Mouse (Mus musculus): Measurements from ENCODE around the gene Ece1. TPM values are rescaled to one million over a fixed set of nuclear protein-coding genes. Genes with fewer than 3 reads are reported as not detected.

Gene Ece1
- polyA plus RNA-seq, 1 experiment from 2014 or later, result 48.6 TPM

DNA sequence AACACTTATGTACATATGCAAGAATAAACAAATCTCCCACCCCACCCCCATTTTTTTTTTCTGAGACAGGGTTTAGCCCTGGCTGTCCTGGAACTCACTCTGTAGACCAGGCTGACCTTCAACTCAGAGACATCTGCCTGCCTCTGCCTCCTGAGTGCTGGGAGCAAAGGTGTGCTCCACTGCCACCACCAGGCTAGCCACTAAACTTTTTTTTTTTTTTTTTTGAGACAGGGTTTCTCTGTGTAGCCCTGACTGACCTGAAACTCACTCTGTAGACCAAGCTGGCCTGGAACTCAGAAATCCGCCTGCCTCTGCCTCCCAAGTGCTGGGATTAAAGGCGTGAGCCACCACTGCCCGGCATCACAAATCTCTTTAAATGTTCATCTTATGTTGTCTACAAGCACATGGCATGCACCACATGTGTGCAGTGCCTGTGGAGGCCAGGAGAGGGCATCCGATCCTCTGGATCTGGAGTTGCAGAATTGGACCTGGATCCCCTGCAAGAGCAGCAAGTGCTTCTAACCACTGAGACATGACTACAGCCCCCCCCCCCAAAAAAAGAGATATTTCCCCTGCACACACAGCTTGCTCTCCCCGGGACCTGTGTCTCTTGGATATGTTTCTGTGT, 48.5 kb downstream of the Ece1 start:
- peaks cover 25% of the 10 kb centered on the region for H3K4me1 ChIP-seq (ENCODE audit: control insufficient read depth, insufficient read depth, low read length)
- no peak overlapping the region for H3K4me3 ChIP-seq (replicated peaks; ENCODE audit: low read length)
- H3K36me3 ChIP-seq (ENCODE audit: control insufficient read depth, insufficient read depth, low read length), result no peaks in the 10 kb centered on the region
- no peak overlapping the region for H3K9ac ChIP-seq (ENCODE audit: low read length)
- H3K4me2 ChIP-seq (ENCODE audit: low read depth, low read length), result no peak overlapping the region
- 92% methylated on average over 5 of the region's 5 CpGs for WGBS
- H3K27me3 ChIP-seq (ENCODE audit: control insufficient read depth, insufficient read depth, low read length), result no peaks in the 10 kb centered on the region
- H3K27ac ChIP-seq (ENCODE audit: low read length), result no peak overlapping the region
- no peaks in the 10 kb centered on the region for H3K9me3 ChIP-seq (replicated peaks; ENCODE audit: control insufficient read depth, low read length)
- ATAC-seq (ENCODE audit: insufficient read depth, low FRiP score), result no peak

DNA sequence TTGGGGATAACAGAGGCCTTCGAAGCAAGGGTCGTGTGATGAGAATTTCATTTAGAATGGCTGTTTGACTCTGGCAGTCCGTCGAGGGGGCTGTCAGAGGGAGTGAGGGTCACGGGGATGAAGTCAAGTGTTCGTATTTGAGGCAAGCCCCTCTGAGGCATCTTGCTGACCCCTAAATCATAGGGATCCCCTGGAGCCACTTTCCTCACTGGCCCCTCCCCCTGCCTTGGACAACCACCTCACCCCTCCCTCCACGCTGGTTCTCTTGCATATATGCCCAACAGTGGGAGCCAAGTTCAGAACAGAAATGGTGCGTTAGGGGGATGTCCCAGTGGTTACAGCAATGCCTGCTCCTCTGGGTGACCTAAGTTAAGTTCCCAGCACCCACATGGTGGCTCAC, 49.6 kb downstream of the Ece1 start:
- Histone ChIP-seq H3K27me3 (ENCODE audit: control insufficient read depth, insufficient read depth, low read length) (no peaks in the 10 kb centered on the region), H3K4me3 (replicated peaks; ENCODE audit: low read length) (no peak overlapping the region), H3K9me3 (replicated peaks; ENCODE audit: control insufficient read depth, low read length) (no peaks in the 10 kb centered on the region), H3K4me2 (ENCODE audit: low read depth, low read length) (no peak overlapping the region), H3K4me1 (ENCODE audit: control insufficient read depth, insufficient read depth, low read length) (peaks cover 30% of the 10 kb centered on the region), H3K9ac (ENCODE audit: low read length) (no peak overlapping the region), H3K27ac (ENCODE audit: low read length) (no peak overlapping the region), H3K36me3 (ENCODE audit: control insufficient read depth, insufficient read depth, low read length) (no peaks in the 10 kb centered on the region)
- 86% methylated on average over 8 of the region's 8 CpGs for WGBS
- no peak for ATAC-seq (ENCODE audit: insufficient read depth, low FRiP score)

DNA sequence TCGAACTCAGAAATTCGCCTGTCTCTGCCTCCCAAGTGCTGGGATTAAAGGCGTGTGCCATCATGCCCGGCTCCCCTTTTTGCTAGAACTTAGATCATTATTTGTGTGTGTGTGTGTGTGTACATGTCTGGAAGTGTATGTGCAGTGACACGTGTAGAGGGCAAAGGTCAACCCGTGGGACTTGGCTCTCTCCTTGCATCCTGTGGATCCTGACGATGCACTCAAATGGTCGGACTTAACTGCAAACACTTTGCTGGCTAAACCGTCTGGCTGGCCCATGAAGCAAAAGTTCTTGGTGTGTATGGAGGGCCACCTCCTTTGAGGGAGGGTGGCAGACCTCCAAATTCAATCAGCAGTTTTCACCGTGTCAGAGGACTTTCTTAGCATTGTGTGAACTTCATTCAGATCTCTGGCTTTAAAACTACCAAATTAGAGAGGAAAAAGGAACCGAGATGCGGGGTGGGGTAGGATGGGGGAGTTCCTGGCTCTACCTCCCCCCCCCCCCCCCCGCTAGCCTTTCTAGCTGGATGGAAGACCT, 50.8 kb downstream of the Ece1 start:
- peak overlapping the region; percentile 97 for H3K4me2 ChIP-seq (ENCODE audit: low read depth, low read length)
- peak overlapping the region; percentile 58 for H3K4me3 ChIP-seq (replicated peaks; ENCODE audit: low read length)
- H3K9ac ChIP-seq (ENCODE audit: low read length), result peak overlapping the region; percentile 75
- no peaks in the 10 kb centered on the region for H3K36me3 ChIP-seq (ENCODE audit: control insufficient read depth, insufficient read depth, low read length)
- H3K4me1 ChIP-seq (ENCODE audit: control insufficient read depth, insufficient read depth, low read length), result peaks cover 37% of the 10 kb centered on the region
- no peak; the same call in 1 of the 2 replicates for ATAC-seq (ENCODE audit: insufficient read depth, low FRiP score)
- no peaks in the 10 kb centered on the region for H3K9me3 ChIP-seq (replicated peaks; ENCODE audit: control insufficient read depth, low read length)
- WGBS, result 52% methylated on average over 13 of the region's 13 CpGs
- peak overlapping the region; percentile 33; the same call in 1 of the 2 replicates for H3K27ac ChIP-seq (ENCODE audit: low read length)
- no peaks in the 10 kb centered on the region for H3K27me3 ChIP-seq (ENCODE audit: control insufficient read depth, insufficient read depth, low read length)

DNA sequence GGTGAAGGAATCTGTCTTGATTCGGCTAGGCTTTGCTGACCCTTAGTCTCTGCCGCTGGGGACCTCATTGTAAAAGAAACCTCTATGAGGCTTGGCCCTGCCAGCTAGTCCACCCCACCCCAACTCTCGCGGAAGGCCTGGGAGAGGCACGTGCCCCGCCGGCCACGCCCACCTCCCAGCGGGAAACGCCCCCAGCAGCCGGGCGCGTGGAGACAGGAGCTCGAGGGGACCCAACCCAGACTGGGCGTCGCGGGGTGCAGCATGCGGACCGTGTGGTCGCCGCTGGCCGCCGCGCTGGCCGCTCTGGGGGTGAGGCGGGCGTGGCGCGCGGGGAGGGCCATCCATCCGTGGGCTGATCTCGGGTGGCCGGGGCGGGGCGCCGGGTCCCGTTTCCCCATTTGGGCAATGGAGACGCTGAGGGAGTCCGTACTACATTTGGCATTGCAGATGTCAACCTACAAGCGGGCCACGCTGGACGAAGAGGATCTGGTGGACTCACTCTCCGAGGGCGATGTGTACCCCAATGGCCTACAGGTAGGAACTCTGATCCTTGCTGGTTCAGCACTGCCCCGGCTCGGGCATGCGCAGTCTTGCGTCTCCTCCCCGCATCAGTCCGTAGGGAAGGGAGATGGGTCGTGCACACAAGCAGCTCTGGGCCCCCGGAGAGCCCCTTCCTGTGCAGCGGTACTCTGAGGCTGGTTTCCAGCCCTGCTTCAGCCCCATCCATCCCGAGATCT, 51.5 kb downstream of the Ece1 start:
- Histone ChIP-seq H3K4me3 (replicated peaks; ENCODE audit: low read length) (peak overlapping the region; percentile 58), H3K4me2 (ENCODE audit: low read depth, low read length) (peak overlapping the region; percentile 97), H3K36me3 (ENCODE audit: control insufficient read depth, insufficient read depth, low read length) (no peaks in the 10 kb centered on the region), H3K27me3 (ENCODE audit: control insufficient read depth, insufficient read depth, low read length) (no peaks in the 10 kb centered on the region), H3K27ac (ENCODE audit: low read length) (peak overlapping the region; percentile 50), H3K9ac (ENCODE audit: low read length) (peak overlapping the region; percentile 75), H3K9me3 (replicated peaks; ENCODE audit: control insufficient read depth, low read length) (no peaks in the 10 kb centered on the region), H3K4me1 (ENCODE audit: control insufficient read depth, insufficient read depth, low read length) (peaks cover 37% of the 10 kb centered on the region)
- peak; percentile 87 for ATAC-seq (ENCODE audit: insufficient read depth, low FRiP score)
- 2% methylated on average over 54 of the region's 54 CpGs for WGBS

DNA sequence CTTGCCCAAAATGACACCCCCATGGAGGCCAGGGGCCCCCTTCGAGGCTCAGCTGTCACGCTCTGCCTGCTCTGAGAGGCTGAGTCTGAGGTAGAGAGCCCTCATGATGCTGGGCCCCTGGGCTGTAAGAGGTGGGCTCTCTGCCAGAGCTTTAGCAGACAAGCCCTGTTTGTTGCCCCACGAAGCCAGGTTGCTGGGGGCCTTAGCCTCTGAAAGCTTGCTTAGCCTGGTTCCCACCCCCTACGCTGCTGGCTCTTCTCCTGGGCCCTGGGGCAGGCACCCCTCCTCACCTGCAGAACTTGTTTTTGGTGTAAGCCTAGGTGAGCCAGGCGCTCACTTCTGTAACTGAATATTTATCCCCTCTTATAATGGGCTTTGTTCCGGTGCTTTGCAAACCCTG, 55.6 kb downstream of the Ece1 start:
- H3K4me1 ChIP-seq (ENCODE audit: control insufficient read depth, insufficient read depth, low read length), result peaks cover 67% of the 10 kb centered on the region
- H3K4me3 ChIP-seq (replicated peaks; ENCODE audit: low read length), result no peak overlapping the region

DNA sequence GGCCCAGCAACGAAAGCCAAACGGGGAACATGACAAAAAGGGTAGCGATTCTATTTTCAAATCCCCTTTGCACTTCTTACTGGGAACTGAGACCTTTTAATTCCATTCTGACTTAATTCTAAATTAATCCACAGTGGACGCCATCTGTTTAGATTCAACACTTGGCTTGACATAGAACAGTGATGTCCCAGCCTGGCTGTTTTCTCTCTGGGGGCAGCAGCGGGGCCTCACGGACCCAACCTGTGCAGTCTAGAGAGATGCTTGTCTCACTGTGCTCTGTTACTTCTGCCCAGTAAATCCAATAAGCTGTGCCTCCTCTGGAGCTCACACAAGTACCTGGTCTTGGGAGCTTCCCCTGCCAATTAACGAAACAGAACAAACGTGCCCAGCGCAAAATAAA, 56.5 kb downstream of the Ece1 start:
- ATAC-seq (ENCODE audit: insufficient read depth, low FRiP score), result no peak
- peak overlapping the region; percentile 36; the same call in 1 of the 2 replicates for H3K27ac ChIP-seq (ENCODE audit: low read length)
- WGBS, result 53% methylated on average over 9 of the region's 9 CpGs
- H3K4me1 ChIP-seq (ENCODE audit: control insufficient read depth, insufficient read depth, low read length), result peaks cover 59% of the 10 kb centered on the region
- H3K4me3 ChIP-seq (replicated peaks; ENCODE audit: low read length), result no peak overlapping the region
- H3K27me3 ChIP-seq (ENCODE audit: control insufficient read depth, insufficient read depth, low read length), result no peaks in the 10 kb centered on the region
- H3K36me3 ChIP-seq (ENCODE audit: control insufficient read depth, insufficient read depth, low read length), result no peaks in the 10 kb centered on the region
- H3K9ac ChIP-seq (ENCODE audit: low read length), result no peak overlapping the region
- no peak overlapping the region for H3K4me2 ChIP-seq (ENCODE audit: low read depth, low read length)
- H3K9me3 ChIP-seq (replicated peaks; ENCODE audit: control insufficient read depth, low read length), result no peaks in the 10 kb centered on the region

More for the DNA sequence above, 55.6 kb downstream of the Ece1 start:
- H3K27me3 ChIP-seq (ENCODE audit: control insufficient read depth, insufficient read depth, low read length), result no peaks in the 10 kb centered on the region
- 48% methylated on average over 6 of the region's 6 CpGs for WGBS
- H3K9me3 ChIP-seq (replicated peaks; ENCODE audit: control insufficient read depth, low read length), result no peaks in the 10 kb centered on the region
- peak overlapping the region; percentile 3; the same call in 1 of the 2 replicates for H3K4me2 ChIP-seq (ENCODE audit: low read depth, low read length)
- ATAC-seq (ENCODE audit: insufficient read depth, low FRiP score), result no peak
- peak overlapping the region; percentile 45 for H3K9ac ChIP-seq (ENCODE audit: low read length)
- H3K36me3 ChIP-seq (ENCODE audit: control insufficient read depth, insufficient read depth, low read length), result no peaks in the 10 kb centered on the region
- peak overlapping the region; percentile 36 for H3K27ac ChIP-seq (ENCODE audit: low read length)

DNA sequence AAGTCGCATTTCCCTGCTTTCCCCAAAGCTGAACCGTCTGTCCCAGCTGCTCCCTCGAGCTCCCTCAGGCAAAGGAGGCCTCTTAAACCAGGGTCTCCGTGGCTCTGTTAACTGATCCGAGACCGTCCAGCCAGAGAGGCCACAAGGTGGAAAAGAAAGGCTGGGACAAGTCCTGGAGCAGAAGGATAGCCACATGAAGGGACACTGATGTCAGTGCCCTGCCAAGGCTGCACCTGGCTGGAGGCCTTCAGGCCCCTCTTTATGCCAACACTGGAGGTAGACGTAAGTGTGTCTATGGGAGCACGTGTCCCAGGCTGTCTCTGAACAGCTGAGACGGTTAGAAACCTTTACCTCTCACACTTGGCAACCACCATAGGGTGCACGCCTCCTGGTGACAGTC, 57.1 kb downstream of the Ece1 start:
- Histone ChIP-seq H3K9me3 (replicated peaks; ENCODE audit: control insufficient read depth, low read length) (no peaks in the 10 kb centered on the region), H3K36me3 (ENCODE audit: control insufficient read depth, insufficient read depth, low read length) (no peaks in the 10 kb centered on the region), H3K4me2 (ENCODE audit: low read depth, low read length) (no peak overlapping the region), H3K27me3 (ENCODE audit: control insufficient read depth, insufficient read depth, low read length) (no peaks in the 10 kb centered on the region), H3K27ac (ENCODE audit: low read length) (peak overlapping the region; percentile 89; the same call in 1 of the 2 replicates), H3K4me3 (replicated peaks; ENCODE audit: low read length) (no peak overlapping the region), H3K9ac (ENCODE audit: low read length) (no peak overlapping the region), H3K4me1 (ENCODE audit: control insufficient read depth, insufficient read depth, low read length) (peaks cover 54% of the 10 kb centered on the region)
- ATAC-seq (ENCODE audit: insufficient read depth, low FRiP score), result no peak
- WGBS, result 68% methylated on average over 10 of the region's 10 CpGs

DNA sequence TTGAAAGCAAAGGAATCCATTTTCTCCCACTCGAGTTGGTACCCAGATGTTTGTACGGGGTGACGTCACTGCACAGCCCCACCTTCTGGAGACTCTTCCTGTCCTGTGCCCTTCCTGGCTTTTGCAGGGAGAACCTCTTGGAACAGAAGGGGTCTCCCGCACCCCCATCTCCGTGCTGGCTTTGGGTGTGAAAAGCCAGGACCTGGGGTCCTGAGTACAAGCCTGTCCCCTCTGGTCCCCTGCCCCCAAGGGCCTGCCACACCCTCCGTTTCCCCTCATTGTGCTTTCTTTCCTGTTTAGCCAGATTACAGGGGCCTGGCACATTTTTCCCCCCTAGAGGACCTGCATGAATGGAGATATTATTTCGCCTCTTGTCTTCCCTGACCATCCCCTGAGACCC, 58.0 kb downstream of the Ece1 start:
- WGBS, result 29% methylated on average over 7 of the region's 7 CpGs
- H3K4me2 ChIP-seq (ENCODE audit: low read depth, low read length), result peak overlapping the region; percentile 30; the same call in 1 of the 2 replicates
- H3K9me3 ChIP-seq (replicated peaks; ENCODE audit: control insufficient read depth, low read length), result no peaks in the 10 kb centered on the region
- no peaks in the 10 kb centered on the region for H3K27me3 ChIP-seq (ENCODE audit: control insufficient read depth, insufficient read depth, low read length)
- H3K36me3 ChIP-seq (ENCODE audit: control insufficient read depth, insufficient read depth, low read length), result no peaks in the 10 kb centered on the region
- H3K27ac ChIP-seq (ENCODE audit: low read length), result peak overlapping the region; percentile 89
- 0 out of 2 replicates have a peak, but pooled peaks have one; percentile 4 for ATAC-seq (ENCODE audit: insufficient read depth, low FRiP score)
- H3K4me1 ChIP-seq (ENCODE audit: control insufficient read depth, insufficient read depth, low read length), result peaks cover 50% of the 10 kb centered on the region
- peak overlapping the region; percentile 56 for H3K9ac ChIP-seq (ENCODE audit: low read length)
- no peak overlapping the region for H3K4me3 ChIP-seq (replicated peaks; ENCODE audit: low read length)

DNA sequence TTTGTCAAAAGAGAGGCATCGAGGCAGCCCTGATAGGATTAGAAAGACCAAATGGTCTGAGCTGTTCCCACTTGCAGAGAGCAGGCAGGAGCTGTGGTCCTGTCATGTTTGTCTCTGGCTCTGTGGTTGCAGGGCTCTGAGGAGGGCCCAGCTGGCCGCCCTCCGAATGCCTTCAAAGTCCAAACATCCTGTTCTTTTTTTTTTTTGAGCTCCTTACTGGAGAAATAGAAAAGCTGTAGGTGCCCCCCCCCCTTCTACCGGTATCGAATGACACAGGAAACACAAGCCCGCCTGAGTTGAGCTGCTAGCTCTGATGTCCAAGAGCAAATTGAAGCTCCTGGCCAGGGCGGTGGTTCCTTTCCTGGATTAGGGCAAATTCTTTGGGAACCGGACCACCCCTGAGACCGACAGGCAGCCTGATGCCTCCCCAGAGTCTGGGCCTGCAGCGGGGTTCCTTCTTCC, 58.5 kb downstream of the Ece1 start:
- Histone ChIP-seq H3K4me3 (replicated peaks; ENCODE audit: low read length) (peak overlapping the region; percentile 15; the same call in 1 of the 2 replicates), H3K27me3 (ENCODE audit: control insufficient read depth, insufficient read depth, low read length) (no peaks in the 10 kb centered on the region), H3K4me2 (ENCODE audit: low read depth, low read length) (peak overlapping the region; percentile 30), H3K27ac (ENCODE audit: low read length) (peak overlapping the region; percentile 89), H3K9me3 (replicated peaks; ENCODE audit: control insufficient read depth, low read length) (no peaks in the 10 kb centered on the region), H3K9ac (ENCODE audit: low read length) (peak overlapping the region; percentile 56), H3K36me3 (ENCODE audit: control insufficient read depth, insufficient read depth, low read length) (no peaks in the 10 kb centered on the region), H3K4me1 (ENCODE audit: control insufficient read depth, insufficient read depth, low read length) (peaks cover 50% of the 10 kb centered on the region)
- ATAC-seq (ENCODE audit: insufficient read depth, low FRiP score), result peak; percentile 26; the same call in 1 of the 2 replicates
- 17% methylated on average over 10 of the region's 10 CpGs for WGBS

Data from stomach, embryonic 16.5 days (tissue).